Mouse (Mus musculus) cortical plate, adult 2 months (tissue): Measurements from ENCODE around the gene Gpr31b.

Experiments used
- CTCF ChIP-seq: fragments of 200-500 bp; IDR thresholded peaks from 2 replicates; pipeline ENCODE4 v1.5.1; 2011; ENCODE audit warnings: mild to moderate bottlenecking, control low read depth, low read length; ENCODE audit not compliant: insufficient read depth; ENCODE audit errors: extremely low read depth
- POLR2A ChIP-seq: fragments of 200-500 bp; IDR thresholded peaks from 2 replicates; pipeline ENCODE4 v1.6.1; 2011; ENCODE audit warnings: mild to moderate bottlenecking, low read length, control low read depth; ENCODE audit not compliant: insufficient read depth; ENCODE audit errors: extremely low read depth

DNA sequence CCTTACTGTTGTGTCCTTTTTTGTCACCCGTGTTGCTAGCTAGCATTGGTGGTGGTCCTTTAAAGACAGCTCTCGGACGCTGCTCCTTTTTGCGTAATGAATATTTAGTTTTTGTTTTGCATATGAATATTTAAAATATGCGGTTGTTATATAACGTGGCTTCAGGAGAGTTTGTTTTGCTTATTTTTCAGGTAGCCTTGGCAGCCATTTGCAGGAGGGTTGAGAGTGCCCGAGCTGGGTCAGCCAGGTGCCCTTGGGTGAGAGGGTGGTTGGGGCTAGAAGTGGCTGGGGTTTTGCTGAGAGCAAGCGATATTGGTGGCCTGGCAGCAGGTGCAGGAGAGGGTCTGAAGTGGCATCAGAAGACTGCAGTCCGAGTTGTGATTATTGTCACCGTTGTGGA is 43.6 kb downstream of the Gpr31b start:
- no peak for TF ChIP-seq CTCF
- no peak for TF ChIP-seq POLR2A
